Mouse (Mus musculus) embryonic facial prominence, embryonic 15.5 days (tissue): ENCODE data around the gene Tomm7. TPM values are rescaled to one million over a fixed set of nuclear protein-coding genes. Genes with fewer than 3 reads are reported as not detected.

Experiments
- ATAC-seq: fragments of 200-750 bp; cut with Nextera tagmentation; 2 replicates; pipeline ENCODE4 v1.8.0; 2017; ENCODE audit warnings: low read depth, moderate TSS enrichment; ENCODE audit not compliant: insufficient number of reproducible peaks, low FRiP score, low TSS enrichment
- H3K27ac ChIP-seq: fragments of 300-500 bp; sonication (generic); replicated peaks from 2 replicates; pipeline ENCODE4 v1.5.1; 2015; ENCODE audit warnings: mild to moderate bottlenecking, inconsistent platforms
- H3K27me3 ChIP-seq: fragments of 300-500 bp; sonication (generic); 2 replicates; pipeline ENCODE4 v1.6.1; 2015; ENCODE audit warnings: inconsistent platforms
- H3K36me3 ChIP-seq: fragments of 300-500 bp; sonication (generic); 2 replicates; pipeline ENCODE4 v1.6.1; 2015; ENCODE audit warnings: mild to moderate bottlenecking, inconsistent platforms
- H3K4me1 ChIP-seq: fragments of 300-500 bp; sonication (generic); 2 replicates; pipeline ENCODE4 v1.6.1; 2015; ENCODE audit warnings: inconsistent platforms
- H3K4me2 ChIP-seq: fragments of 300-500 bp; sonication (generic); replicated peaks from 2 replicates; pipeline ENCODE4 v1.6.1; 2015; ENCODE audit warnings: mild to moderate bottlenecking, inconsistent platforms
- H3K4me3 ChIP-seq: fragments of 300-500 bp; sonication (generic); replicated peaks from 2 replicates; pipeline ENCODE4 v1.5.1; 2015; ENCODE audit warnings: mild to moderate bottlenecking, inconsistent platforms
- H3K9ac ChIP-seq: fragments of 300-500 bp; sonication (generic); 2 replicates; pipeline ENCODE4 v1.6.1; 2015; ENCODE audit warnings: inconsistent platforms
- H3K9me3 ChIP-seq: fragments of 300-500 bp; sonication (generic); replicated peaks from 2 replicates; pipeline ENCODE4 v1.6.1; 2016; ENCODE audit warnings: inconsistent platforms
- WGBS: fragments of 180-500 bp; shearing (Covaris S2); methylation state at CpG from one replicate; pipeline ENCODE4 v1.1.7; 2015; 5-methylcytosine and 5-hydroxymethylcytosine counted together
- polyA plus RNA-seq: library from polyadenylated mRNA; unstranded; fragments of >200 nt; fragmentation: Nextera tagmentation; extraction: Ambion mirVana; gene quantifications from 2 replicates; pipeline ENCODE4 v1.2.1, GENCODE M21; 2015

The Tomm7 gene
- polyA plus RNA-seq, 1 experiment from 2014 or later = 109 TPM

GRCm38 (mm10) chr5:23814841-23815240 is 29.1 kb downstream of the Tomm7 start:
- H3K4me2 ChIP-seq = no peak overlapping the region

GRCm38 (mm10) chr5:23792726-23793125 is 51.2 kb downstream of the Tomm7 start:
- Histone ChIP-seq H3K27ac (no peak overlapping the region), H3K9ac (no peak overlapping the region), H3K4me1 (0 out of 2 replicates have a peak, but pooled peaks cover 7% of the 10 kb centered on the region), H3K27me3 (no peaks in the 10 kb centered on the region), H3K4me3 (no peak overlapping the region), H3K36me3 (peaks cover 42% of the 10 kb centered on the region), H3K9me3 (no peaks in the 10 kb centered on the region), H3K4me2 (no peak overlapping the region)
- WGBS = 87% methylated on average over 2 of the region's 2 CpGs
- no peak for ATAC-seq

More at GRCm38 (mm10) chr5:23814841-23815240, 29.1 kb downstream of the Tomm7 start:
- WGBS = 76% methylated on average over 5 of the region's 5 CpGs
- Histone ChIP-seq H3K9me3 (no peaks in the 10 kb centered on the region), H3K4me3 (no peak overlapping the region), H3K4me1 (no peaks in the 10 kb centered on the region), H3K27ac (no peak overlapping the region), H3K27me3 (no peaks in the 10 kb centered on the region), H3K36me3 (peaks cover 88% of the 10 kb centered on the region), H3K9ac (no peak overlapping the region)
- ATAC-seq = no peak

GRCm38 (mm10) chr5:23789078-23789612 is 54.8 kb downstream of the Tomm7 start:
- peaks cover 20% of the 10 kb centered on the region for H3K36me3 ChIP-seq
- no peak overlapping the region for H3K4me2 ChIP-seq
- H3K9ac ChIP-seq = no peak overlapping the region
- no peak overlapping the region for H3K4me3 ChIP-seq
- H3K27ac ChIP-seq = no peak overlapping the region
- no peak for ATAC-seq
- H3K27me3 ChIP-seq = no peaks in the 10 kb centered on the region
- H3K4me1 ChIP-seq = 0 out of 2 replicates have a peak, but pooled peaks cover 7% of the 10 kb centered on the region
- 82% methylated on average over 4 of the region's 4 CpGs for WGBS
- no peaks in the 10 kb centered on the region for H3K9me3 ChIP-seq

Other genes starting within 250 kb of the Tomm7 start
- 54.0 and 56.2 TPM in 2 replicates for gene Srpk2, start 159.5 kb downstream of the Tomm7 start, polyA plus RNA-seq
- gene Pus7, start 60.5 kb downstream of the Tomm7 start, polyA plus RNA-seq = 29.2 and 30.2 TPM in 2 replicates
- 40.0 and 40.5 TPM in 2 replicates for gene Rint1, start 56.5 kb downstream of the Tomm7 start, polyA plus RNA-seq
- gene Fam126a, start 186.5 kb upstream of the Tomm7 start, polyA plus RNA-seq = 25.4 and 28.6 TPM in 2 replicates